Mouse (Mus musculus): ENCODE results near the gene Dlgap5. TPM values are rescaled to one million over a fixed set of nuclear protein-coding genes. Genes with fewer than 3 reads are reported as not detected.

Gene Dlgap5
- total RNA-seq, 2 experiments from 2014 or later, result 0.57 to 1.1 TPM

DNA sequence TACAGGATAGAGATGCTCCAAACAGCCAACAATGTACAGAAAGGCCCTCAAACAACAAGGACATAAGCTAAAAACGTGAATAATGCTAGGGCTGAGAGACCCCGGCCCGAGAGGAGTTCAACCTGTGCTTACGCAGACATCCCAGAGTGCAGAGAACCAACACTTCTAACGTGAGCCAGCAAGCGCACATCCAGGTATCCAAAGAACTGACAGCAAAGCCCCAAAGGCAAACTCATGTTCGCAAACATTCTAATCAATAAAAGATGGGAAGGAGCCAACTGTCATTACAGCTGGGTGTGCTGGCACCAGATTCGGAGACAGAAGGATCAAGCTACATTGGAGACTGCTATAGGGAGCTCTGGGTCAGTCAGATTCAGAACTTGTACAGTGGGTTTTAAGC, 15.5 kb downstream of the Dlgap5 start:
- intact Hi-C loops (cut with DNase I), result no loop called here
- no peak for DNase-seq (ENCODE audit: low spot score)

DNA sequence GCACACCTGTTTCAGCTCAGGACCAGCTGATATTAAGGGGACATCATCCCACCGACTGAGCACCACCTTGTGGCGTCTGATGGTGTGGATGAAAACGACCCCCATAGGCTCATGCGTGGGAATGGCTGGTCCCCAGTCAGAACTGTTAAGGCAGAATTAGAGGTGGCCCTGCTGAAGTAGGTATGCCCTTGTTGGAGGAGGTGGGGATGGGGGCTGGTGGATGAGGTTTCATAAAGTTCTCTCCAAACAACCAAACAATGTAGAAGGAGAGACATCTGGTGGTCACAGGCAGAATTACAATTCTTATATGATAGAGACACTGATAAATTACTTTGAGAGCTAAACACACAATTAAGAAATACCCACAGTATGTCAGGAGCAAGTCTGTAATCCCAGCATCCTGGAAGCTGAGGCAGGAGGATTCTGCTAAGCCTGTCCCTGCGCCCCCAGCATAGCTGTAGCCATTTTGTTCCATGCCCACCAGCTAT, 22.0 kb downstream of the Dlgap5 start:
- DNase-seq (ENCODE audit: low spot score), result no peak
- intact Hi-C loops (cut with DNase I), result loop anchor here (1.0 to 10.0 kb wide), 3 partner anchors 61 to 511 kb away; partner anchors contain the start of genes Samd4, Socs4 and Wdhd1

DNA sequence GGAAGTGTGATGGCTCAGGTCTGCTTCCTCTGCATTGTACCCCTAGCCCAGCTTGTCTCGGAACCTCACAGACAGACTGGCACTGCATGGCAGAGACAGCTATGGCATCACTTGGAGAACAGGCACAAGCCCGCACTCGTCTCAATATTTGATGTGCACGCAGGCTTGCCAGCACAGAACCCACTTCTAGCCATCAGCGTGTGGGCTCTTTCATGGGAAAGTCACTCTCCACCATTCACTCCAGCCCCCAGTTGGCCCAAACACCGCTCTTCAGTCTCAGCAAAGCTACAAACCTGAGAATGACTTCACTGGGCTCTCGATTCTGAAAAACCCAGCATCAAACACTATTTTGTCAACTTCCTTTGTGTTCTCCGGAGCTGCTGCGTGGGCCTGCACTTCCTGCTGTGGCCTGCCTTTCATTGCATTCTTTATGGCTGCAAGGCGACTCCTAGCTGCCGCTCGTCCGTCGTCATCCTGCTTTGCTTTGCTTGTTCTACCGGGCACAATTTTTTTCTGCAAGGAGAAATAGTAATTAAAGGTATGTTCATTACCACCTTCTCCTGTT, 22.7 kb downstream of the Dlgap5 start:
- no peak for DNase-seq (ENCODE audit: low spot score)
- intact Hi-C loops (cut with DNase I), result loop anchor here (1.0 to 10.0 kb wide), 3 partner anchors 60 to 511 kb away; partner anchors contain the start of genes Samd4, Socs4 and Wdhd1

DNA sequence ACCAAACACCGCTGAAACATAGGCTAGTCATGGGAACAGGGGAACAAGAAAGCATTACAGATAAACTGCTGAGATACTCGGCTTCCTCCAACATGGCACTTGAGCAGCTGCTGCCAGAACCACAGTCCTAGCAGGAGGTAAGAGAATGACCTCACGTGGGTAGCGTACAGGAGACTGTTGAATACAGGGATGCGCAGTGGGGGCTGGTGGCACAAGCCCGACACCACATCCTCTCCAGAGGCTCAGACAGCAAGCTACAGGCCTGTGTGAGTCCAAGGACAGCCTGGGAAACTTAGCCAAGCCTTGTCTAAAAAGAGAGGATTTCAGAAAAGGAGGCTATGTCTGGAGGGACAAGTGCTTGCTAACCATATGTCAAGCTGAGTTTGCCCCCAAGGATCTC, 23.2 kb downstream of the Dlgap5 start:
- no peak for DNase-seq (ENCODE audit: low spot score)
- intact Hi-C loops (cut with DNase I), result loop anchor here (5.0 to 10.0 kb wide), 2 partner anchors 118 to 510 kb away; partner anchors contain the start of genes Samd4, Socs4 and Wdhd1

DNA sequence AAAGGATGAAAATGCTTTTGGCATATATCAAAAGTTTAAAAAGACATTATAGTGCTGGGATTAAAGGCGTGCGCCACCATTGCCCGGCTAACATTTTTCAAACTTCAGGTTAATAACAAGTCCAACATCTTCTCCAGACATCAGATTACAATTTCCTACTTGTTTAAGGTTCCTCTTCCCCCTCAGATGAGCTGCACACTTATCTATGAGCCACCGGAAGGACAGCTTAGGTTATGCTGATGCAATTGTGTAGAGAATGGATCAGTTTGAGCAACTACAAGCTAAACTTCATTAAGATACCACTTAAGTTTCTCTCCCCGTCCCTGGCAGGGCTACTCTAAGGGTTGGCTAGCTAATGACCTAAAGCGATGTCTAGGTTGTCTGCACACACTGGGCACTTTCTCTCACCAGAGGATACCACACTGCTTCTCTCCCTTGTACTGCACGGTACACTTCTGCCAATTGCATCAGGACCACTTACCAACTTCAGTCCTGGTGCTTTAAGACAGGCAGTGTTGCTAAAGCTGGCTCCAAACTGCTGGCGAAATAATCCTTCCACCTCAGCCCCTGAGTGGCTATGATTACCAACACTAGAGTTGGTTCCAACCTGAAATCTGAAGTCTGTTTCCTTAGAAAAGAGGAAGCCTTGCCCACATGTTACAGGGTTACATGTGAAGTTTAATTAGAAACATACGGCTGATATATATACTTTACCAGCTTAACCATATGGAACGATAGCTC, 24.7 kb downstream of the Dlgap5 start:
- intact Hi-C loops (cut with DNase I), result loop anchor here (10.0 kb wide), 1 partner anchor 509 kb away; the partner anchor contains the start of gene Samd4
- DNase-seq (ENCODE audit: low spot score), result no peak

DNA sequence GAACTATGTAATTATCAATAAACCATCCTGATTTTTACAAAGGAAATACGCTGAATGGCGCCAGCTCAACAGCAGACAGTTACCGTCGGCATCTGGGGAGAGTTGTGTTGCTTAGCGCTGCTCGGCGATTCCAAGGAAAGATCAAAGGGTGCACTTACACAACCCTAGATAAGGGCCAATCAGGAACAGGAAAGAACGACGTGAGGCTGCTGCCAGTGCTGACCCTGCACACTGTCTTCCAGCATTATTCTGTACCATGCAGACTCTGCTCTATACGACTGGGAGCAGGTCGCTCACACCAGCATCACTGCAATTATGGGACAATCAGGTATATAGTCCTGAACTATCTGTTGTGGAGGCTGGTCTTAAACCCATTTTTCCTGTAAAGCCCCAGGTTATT, 32.1 kb downstream of the Dlgap5 start:
- DNase-seq (ENCODE audit: low spot score), result no peak
- intact Hi-C loops (cut with DNase I), result no loop called here

DNA sequence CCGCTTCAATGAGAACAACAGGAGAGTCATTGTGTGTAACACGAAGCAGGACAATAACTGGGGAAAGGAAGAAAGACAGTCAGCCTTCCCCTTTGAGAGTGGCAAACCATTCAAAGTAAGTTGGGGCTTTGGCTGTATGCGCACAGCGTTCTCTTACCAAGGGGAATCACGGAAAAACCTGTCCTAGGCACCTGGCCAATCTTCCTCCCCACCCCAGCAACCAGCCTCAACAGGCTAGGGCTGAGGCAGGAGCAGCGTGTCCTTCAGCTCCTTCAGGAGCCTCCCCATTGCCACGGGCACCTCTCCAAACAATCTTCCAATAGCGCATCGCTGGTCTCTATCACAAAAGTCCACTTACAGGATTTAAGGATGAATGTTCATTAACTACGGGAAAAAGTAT, 33.6 kb downstream of the Dlgap5 start:
- intact Hi-C loops (cut with DNase I), result no loop called here
- no peak for DNase-seq (ENCODE audit: low spot score)

DNA sequence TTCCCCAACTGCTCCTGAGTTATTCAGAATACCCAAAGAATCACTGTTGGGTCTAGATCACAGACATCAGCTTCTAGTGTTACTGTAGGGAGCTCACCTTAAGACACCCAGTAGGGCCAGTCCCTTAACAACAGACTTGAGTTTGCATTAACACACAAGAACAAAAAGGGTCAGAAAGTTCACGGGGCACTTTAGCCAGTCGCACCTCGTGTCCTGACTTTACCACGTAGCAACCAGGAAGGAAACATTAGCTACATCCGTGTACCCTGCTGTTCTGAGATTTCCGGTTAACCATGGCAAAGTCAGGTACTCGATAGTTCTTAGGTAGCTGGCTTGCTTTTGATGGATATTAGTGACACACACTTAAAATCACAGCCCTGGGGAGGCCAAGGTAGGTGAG, 34.3 kb downstream of the Dlgap5 start:
- no peak for DNase-seq (ENCODE audit: low spot score)
- intact Hi-C loops (cut with DNase I), result no loop called here

DNA sequence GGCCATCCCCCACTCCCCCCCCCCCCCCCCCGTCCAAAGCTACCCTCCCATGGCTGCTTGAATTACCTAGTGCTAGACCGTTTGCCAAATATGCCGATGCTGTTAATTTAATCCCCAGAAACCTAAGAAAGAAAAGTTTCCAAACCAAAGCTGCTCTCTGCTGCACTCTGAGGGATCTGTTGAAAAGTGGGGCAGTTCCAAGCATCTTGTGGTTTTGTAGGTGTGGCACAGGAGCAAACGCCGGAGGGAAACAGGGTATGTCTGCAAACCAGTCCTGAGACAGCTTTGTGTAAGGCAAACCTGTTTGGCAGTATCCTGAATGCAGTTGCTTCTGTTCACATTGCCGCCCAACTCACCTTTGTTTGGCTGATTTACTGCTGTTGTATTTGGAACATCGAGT, 39.9 kb downstream of the Dlgap5 start:
- intact Hi-C loops (cut with DNase I), result no loop called here
- DNase-seq (ENCODE audit: low spot score), result no peak

DNA sequence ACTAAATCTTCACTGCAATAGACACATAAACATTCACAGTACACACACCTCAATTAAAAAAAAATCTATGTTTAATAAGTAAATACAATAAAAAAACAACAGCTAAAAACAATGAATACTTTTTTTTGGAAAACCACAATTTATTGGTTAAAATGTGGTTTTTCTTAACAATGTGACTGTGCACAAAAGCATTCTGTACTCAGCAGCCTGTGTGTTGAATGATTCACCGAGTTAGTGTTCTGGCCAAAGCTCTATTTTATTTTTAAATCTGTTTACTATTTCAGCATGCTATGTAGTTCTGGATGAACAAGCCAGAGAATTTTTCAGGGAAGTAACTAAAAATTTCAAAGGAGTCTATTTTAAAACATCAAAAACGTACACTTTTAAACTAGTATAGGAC, 41.7 kb downstream of the Dlgap5 start:
- intact Hi-C loops (cut with DNase I), result no loop called here
- DNase-seq (ENCODE audit: low spot score), result no peak

DNA sequence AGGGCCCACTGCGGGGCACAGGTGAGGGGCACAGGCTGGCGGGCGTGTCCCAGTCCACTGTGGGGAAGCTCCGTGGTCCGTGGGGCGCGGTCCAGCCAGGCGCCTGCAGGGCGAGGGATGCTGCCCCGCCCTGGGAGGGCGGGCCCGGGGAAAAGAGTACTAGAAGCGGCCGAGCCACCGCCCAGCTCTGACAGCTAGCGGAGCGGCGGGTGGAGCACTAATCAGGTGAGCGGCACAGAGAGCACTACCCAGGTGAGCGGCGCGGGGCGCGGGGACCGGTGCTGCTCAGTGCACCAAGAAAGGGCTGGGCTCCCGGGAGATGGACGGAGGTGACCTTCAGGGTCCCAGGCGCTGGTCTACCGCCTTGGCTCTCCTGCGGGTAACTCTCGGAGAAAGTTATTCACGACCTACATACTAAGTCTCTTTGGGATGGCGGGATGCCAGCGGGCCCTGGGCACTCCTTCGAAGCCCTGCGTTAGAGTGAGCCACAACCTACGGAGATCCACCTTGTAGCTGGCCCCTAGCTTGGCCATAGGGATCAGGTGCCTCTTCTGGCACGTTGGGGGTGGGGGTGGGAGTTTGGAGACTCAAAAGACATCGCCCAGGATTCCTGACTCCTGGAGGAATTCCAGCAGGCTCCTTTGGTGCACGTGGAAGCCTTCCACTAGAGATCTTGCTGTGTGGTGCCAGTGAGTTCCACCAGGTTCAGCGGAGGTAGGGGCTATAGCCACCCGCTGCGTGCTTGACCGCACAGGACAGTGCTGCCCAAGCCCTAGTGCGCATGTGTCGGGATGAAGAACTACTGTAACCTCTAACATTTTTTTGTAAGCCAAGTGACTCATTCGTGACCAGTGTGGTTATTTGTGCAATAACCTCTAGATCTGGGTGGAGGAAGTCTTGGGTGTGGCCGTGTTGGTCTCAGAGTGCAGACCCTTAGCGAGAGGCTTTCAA, 44.2 kb downstream of the Dlgap5 start:
- intact Hi-C loops (cut with DNase I), result no loop called here
- peak; percentile 21 for DNase-seq (ENCODE audit: low spot score)

DNA sequence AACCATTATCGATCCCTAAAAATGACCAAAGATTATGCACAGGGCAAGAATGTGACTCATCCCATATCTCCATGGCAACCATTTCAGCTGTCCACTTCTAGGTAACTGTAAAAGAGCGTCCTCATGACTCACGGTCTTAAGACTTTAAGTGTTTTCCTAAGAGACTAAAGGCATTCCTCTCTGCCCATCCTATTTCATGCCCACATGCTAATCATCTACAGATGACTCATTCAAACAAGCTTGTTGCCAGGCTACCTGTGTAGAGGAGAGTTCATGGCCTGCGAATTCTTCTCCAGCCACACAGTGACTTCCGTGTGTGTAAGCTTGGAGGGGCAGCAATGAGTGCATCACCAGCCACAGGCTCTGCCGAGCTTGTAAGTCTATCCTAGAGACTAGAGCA, 46.5 kb downstream of the Dlgap5 start:
- no peak for DNase-seq (ENCODE audit: low spot score)
- intact Hi-C loops (cut with DNase I), result no loop called here

DNA sequence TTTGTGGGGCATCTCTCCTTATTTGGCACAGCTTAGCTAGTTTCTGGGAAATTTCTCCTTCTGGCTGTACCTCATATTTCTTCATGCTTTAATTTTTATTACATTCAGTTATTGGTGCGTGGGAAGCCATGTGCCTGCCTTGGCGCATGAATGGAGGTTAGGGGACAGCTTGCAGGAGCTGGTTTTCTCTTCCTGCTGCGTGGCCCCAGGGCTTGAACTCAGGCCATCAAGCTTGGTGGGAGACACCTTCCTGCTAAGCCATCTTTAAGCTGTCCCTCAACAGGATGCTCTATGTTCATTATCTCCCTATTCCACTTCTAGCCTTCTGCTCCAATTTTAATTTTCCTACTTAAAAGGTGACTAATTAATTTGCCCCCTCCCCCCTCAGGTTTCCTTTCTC, 47.4 kb downstream of the Dlgap5 start:
- intact Hi-C loops (cut with DNase I), result no loop called here

DNA sequence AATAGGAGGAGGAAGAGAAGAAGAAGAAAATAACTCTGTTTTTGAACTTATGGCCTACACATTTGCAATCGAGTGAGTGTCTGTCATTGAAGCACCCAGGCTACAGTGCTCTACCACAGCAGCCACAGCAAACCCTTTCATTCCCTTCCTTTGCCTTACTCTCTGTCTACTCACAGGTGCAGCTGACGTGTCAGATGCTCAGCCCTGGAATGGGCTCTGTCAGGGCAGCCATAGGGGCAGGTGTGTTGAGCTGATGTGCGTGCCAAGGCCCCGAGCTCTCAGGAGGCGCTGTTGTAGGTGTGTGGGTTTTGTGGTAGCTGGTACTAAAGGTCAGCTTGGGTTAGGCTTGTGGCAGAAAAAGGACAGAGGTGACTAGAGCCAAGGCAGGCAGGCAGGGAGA, 48.5 kb downstream of the Dlgap5 start:
- intact Hi-C loops (cut with DNase I), result no loop called here
- DNase-seq (ENCODE audit: low spot score), result no peak

More for the DNA sequence above, 47.4 kb downstream of the Dlgap5 start:
- DNase-seq (ENCODE audit: low spot score), result no peak

DNA sequence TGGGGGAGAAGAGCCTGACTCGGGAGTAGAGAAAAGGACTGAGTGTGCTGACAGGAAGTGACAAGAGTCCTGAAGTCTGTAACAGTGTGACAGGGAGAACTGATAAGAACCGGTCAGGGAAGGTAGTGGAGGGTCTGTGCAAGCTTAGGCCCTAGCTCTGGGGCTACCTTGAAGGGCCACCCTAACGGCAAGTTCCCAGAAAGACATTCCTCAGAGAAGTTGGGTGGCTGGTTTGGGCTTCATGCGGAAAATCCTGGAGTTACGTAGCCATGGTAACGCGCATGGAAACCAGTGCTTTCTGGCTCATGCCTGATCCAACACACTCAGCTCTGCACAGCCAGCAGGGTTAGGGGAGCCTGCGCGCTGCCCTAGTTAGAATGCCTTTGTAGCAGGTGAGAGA, 50.7 kb downstream of the Dlgap5 start, which contains the start of gene Lgals3:
TSS of gene Lgals3 (plus strand) at position 291 of the 400 bp plus-strand sequence.
- no peak for DNase-seq (ENCODE audit: low spot score)
- intact Hi-C loops (cut with DNase I), result no loop called here

DNA sequence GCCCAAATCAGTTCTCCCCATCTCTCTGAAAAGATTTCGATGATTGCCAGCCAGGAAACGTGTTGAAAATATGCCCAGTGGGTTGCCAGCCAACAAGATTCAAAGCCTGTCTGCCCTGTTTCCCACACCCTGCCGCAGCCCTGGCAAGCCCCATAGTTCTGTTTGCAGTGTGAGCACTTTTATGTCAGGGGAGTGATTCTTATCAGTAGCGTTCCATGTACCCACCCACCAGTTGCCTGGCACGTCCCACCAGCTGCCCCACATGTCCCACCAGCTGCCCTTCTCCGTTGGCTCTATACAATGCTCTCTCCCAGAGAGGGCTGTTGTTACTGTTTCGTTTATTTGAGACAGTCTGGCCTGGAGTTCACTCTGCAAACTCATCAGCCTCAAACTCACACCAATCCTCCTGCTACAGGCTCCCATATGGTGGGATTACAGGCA, 51.3 kb downstream of the Dlgap5 start:
- DNase-seq (ENCODE audit: low spot score), result no peak
- intact Hi-C loops (cut with DNase I), result no loop called here

DNA sequence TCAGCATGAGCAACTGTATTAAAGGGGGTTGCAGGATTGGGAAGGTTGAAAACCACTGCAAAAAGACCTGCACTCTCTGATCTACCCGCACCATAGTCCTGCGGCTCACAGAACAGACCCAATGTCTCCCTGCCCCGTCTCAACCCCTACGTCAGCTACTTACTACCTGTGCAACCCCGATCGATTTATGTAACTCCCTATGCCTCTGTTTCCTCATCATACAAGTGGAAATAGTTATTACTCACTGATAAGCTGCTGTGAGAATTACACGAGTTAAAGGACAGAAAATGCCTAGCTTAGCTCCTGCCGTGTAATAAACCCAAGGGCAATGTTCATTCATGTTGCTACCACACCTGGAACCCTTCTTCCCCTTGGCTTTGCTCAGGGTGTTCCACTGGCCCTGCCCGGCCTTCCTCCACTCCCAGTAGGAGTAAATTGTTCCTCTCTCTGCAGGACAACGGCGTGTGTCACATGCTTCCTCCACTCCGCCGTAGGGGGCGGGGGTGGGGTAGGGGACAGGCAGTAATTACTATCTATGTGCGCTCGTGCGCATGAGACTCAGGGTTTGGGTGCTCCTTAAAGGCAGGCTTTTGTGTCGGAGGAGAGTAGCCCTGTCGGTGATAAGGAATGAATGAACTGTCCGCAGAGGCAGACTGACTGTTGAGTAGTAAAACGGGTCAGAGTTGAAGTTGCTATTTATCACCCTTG, 53.3 kb downstream of the Dlgap5 start:
- intact Hi-C loops (cut with DNase I), result no loop called here
- DNase-seq (ENCODE audit: low spot score), result no peak

DNA sequence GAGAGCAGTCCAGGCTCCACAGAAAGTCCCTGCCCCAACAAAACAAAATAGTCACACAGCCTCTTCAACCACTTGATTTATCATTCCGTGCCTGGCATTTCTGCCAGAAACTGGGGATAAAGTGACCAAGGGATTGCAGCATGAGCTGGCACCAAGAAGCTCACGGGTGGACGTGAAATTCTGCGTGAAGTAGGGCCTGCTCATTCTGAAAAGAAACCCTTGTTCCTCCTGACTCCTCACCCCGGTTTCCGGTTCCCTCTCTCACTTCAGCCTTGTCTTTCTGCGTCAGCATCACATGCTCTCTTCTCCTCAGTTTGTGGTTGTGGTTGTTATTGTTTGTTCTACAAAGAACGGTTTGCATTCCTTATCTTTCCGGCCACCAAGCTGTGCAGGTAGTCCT, 56.3 kb downstream of the Dlgap5 start:
- DNase-seq (ENCODE audit: low spot score), result no peak
- intact Hi-C loops (cut with DNase I), result no loop called here

DNA sequence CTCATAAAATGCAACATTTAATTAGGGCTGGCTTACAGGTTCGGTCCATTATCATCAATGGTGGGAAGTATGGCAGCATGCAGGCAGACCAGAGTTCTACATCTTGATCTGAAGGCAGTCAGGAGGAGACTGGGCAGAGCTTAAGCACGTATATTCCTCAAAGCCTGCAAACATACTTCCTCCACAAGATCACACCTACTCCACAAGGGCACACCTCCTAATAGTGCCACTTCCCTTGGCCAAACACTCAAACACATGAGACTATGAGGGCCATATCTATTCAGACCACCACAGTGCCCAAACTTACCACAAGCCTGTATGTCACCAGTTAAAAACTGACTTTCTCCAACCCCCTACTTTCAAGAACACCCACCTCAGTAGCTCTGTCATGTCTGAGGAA, 56.8 kb downstream of the Dlgap5 start:
- no peak for DNase-seq (ENCODE audit: low spot score)
- intact Hi-C loops (cut with DNase I), result no loop called here

DNA sequence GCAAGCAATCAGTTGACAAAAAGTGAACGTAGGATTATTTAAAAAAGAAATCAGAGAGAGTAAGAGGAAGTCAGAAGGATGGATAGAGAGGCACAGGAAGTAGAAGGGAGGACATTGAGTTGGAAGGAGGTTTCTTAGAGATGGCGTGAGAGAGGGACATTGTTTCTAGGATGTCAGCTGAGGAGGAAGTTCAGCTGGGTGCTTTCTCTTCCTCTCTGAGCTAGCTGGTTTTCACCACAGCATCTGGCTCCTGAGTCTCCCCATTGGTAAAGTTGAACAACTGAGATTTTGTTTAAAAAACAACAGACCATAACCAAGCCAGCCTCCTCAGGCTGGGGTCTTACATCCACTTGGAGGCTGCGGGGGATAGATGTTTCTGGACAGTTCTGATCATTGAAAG, 58.6 kb downstream of the Dlgap5 start:
- intact Hi-C loops (cut with DNase I), result no loop called here
- no peak for DNase-seq (ENCODE audit: low spot score)
